Mouse (Mus musculus) kidney, embryonic 16.5 days (tissue): Measurements from ENCODE around the gene Ccdc89. TPM values are rescaled to one million over a fixed set of nuclear protein-coding genes. Genes with fewer than 3 reads are reported as not detected.

Source experiments
- ATAC-seq: fragments of 200-750 bp; cut with Nextera tagmentation; 2 replicates; pipeline ENCODE4 v1.8.0; 2017; ENCODE audit warnings: moderate TSS enrichment; ENCODE audit not compliant: low FRiP score, low TSS enrichment
- H3K27ac ChIP-seq: fragments of 300-500 bp; sonication (generic); 2 replicates; pipeline ENCODE4 v1.5.1; 2014; ENCODE audit warnings: low read length
- H3K27me3 ChIP-seq: fragments of 300-500 bp; sonication (generic); 2 replicates; pipeline ENCODE4 v1.6.1; 2014; ENCODE audit warnings: low read length, control low read depth, mixed read lengths; ENCODE audit not compliant: insufficient read depth
- H3K36me3 ChIP-seq: fragments of 300-500 bp; sonication (generic); 2 replicates; pipeline ENCODE4 v1.6.1; 2014; ENCODE audit warnings: low read length, control low read depth, mixed read lengths; ENCODE audit not compliant: insufficient read depth
- H3K4me1 ChIP-seq: fragments of 300-500 bp; sonication (generic); 2 replicates; pipeline ENCODE4 v1.6.1; 2014; ENCODE audit warnings: low read length, control low read depth, mixed read lengths; ENCODE audit not compliant: insufficient read depth
- H3K4me2 ChIP-seq: fragments of 300-500 bp; sonication (generic); replicated peaks from 2 replicates; pipeline ENCODE4 v1.6.1; 2014; ENCODE audit warnings: low read depth, low read length
- H3K4me3 ChIP-seq: fragments of 300-500 bp; sonication (generic); 2 replicates; pipeline ENCODE4 v1.5.1; 2014; ENCODE audit warnings: mild to moderate bottlenecking, low read length
- H3K9ac ChIP-seq: fragments of 300-500 bp; sonication (generic); replicated peaks from 2 replicates; pipeline ENCODE4 v1.6.1; 2014; ENCODE audit warnings: low read length
- H3K9me3 ChIP-seq: fragments of 300-500 bp; sonication (generic); 2 replicates; pipeline ENCODE4 v1.6.1; 2016; ENCODE audit warnings: low read length, control low read depth
- WGBS: fragments of 180-500 bp; shearing (Covaris S2); extraction: QIAGEN DNeasy Blood & Tissue Kit; methylation state at CpG from one replicate; pipeline ENCODE4 v1.1.7; 2014; 5-methylcytosine and 5-hydroxymethylcytosine counted together
- polyA plus RNA-seq: library from polyadenylated mRNA; unstranded; fragments of >200 nt; fragmentation: Nextera tagmentation; extraction: Ambion mirVana; gene quantifications from 2 replicates; pipeline ENCODE4 v1.2.1, GENCODE M21; 2015

The Ccdc89 gene
- polyA plus RNA-seq, 1 experiment from 2014 or later = 1.2 TPM

GRCm38 (mm10) chr7:90460930-90461329 lies 34.6 kb downstream of the Ccdc89 start:
- no peak for ATAC-seq
- no peak overlapping the region for H3K4me2 ChIP-seq
- 27% methylated on average over 14 of the region's 14 CpGs for WGBS

DNA sequence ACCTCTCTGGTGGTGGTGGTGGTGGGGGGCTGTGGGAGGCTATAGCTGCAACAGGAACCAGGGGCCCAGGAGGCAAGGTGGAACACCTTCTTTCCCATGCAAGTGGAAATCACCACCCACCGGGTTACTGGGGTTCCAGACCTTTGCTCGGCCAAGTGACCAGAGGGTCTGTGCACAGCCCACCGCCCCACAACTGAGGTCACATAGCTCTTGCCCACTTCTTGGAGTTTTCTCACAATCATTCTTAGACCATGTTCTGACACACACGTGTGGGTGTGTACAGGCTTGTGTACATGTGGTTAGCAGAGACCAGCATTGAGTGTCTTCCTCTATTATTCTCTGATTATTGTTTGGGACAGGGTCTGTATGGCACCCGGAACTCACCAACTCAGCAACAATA lies 35.1 kb downstream of the Ccdc89 start:
- Histone ChIP-seq H3K36me3 (no peaks in the 10 kb centered on the region), H3K9me3 (no peaks in the 10 kb centered on the region), H3K27ac (no peak overlapping the region), H3K4me1 (no peaks in the 10 kb centered on the region), H3K4me3 (no peak overlapping the region), H3K4me2 (no peak overlapping the region), H3K9ac (no peak overlapping the region), H3K27me3 (no peaks in the 10 kb centered on the region)
- 93% methylated on average over 5 of the region's 5 CpGs for WGBS
- no peak for ATAC-seq

More at GRCm38 (mm10) chr7:90460930-90461329, 34.6 kb downstream of the Ccdc89 start:
- Histone ChIP-seq H3K36me3 (no peaks in the 10 kb centered on the region), H3K9ac (no peak overlapping the region), H3K9me3 (no peaks in the 10 kb centered on the region), H3K4me3 (no peak overlapping the region), H3K4me1 (peaks cover 5% of the 10 kb centered on the region), H3K27me3 (no peaks in the 10 kb centered on the region), H3K27ac (no peak overlapping the region)

DNA sequence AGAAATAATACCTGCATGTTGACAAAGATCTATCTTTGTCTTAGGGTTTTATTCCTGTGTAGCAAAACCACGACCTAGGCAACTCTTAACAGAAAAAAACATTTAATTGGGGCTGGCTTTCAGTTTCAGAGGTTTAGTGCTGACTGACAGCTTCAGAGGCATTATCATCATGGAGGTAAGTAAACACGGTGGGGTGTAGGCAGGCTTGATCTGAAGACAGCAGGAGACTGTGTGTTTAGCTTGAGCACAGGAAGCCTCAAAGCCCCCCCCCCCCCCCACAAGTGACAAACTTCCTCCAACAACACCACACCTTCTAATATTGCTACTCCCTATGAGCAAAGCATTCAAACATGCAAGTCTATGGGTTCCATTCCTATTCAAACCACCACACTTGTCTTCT lies 47.1 kb downstream of the Ccdc89 start:
- no peak overlapping the region for H3K27ac ChIP-seq
- H3K36me3 ChIP-seq = peaks cover 8% of the 10 kb centered on the region; the same call in 1 of the 2 replicates
- ATAC-seq = no peak
- H3K9me3 ChIP-seq = no peaks in the 10 kb centered on the region
- H3K4me3 ChIP-seq = no peak overlapping the region
- no peak overlapping the region for H3K4me2 ChIP-seq
- peaks cover 8% of the 10 kb centered on the region for H3K4me1 ChIP-seq
- H3K9ac ChIP-seq = no peak overlapping the region
- H3K27me3 ChIP-seq = peaks cover 4% of the 10 kb centered on the region; the same call in 1 of the 2 replicates
- 76% methylated on average over 2 of the region's 2 CpGs for WGBS

GRCm38 (mm10) chr7:90475793-90476312 lies 49.5 kb downstream of the Ccdc89 start, which contains the start of gene Tmem126b:
Tmem126b (minus strand) TSS chr7:90476001.
- H3K4me2 ChIP-seq = peak within 1 kb of the TSS; percentile 90
- peak; percentile 100 for ATAC-seq
- H3K27me3 ChIP-seq = peaks cover 4% of the 10 kb centered on the region; the same call in 1 of the 2 replicates
- H3K27ac ChIP-seq = peak within 1 kb of the TSS; percentile 66
- peak within 1 kb of the TSS; percentile 80 for H3K4me3 ChIP-seq
- H3K36me3 ChIP-seq = 0 out of 2 replicates have a peak, but pooled peaks cover 3% of the 10 kb centered on the region
- peaks cover 8% of the 10 kb centered on the region for H3K4me1 ChIP-seq
- peak within 1 kb of the TSS; percentile 77 for H3K9ac ChIP-seq
- WGBS = 0% methylated on average over 36 of the region's 36 CpGs
- H3K9me3 ChIP-seq = no peaks in the 10 kb centered on the region

DNA sequence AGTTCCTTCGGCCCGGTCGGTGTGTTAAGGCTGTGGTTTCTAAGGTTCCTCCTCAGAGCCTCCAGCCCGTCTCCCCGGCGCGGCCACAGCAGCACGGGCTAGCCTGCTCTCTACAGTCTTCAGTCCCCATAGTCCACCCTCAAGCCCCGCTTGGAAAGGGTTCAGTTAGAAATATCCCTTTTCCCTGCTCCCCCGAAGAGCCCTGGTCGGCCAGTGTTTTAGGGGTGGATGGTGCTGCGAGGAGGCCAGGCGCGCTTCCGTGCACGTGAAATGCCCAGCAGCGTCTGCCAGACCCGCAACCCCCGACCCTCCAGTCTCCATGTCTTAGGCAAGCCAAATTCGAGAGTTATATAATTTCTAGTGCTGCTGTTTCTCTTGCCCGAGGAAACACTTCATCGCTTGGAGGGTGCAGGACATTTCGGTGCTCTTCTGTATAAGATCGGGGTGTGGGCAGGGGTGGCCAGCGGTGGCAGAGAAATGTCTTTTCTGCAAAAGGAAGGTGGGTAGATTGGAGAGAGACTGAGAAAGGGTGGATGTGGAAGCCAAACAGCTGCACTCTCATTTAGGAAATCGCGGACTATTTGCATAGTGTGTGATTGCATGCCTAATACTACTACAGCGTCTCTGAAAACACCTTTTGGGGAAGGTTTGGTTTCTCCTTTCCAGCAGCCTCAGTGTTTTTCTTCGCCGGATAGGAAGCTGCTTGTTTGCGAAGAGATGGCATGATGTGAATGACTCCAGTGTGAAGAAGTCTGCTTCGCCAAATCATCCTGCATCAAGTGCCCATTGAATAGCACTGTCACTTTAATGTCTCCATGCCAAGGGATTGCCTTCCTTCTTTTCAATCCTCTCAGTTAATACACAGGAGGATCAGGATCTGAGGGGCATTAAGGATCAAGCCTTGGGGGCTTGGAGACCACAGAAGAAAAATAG lies 50.2 kb downstream of the Ccdc89 start, which contains the start of gene Dlg2:
Dlg2 (plus strand) TSS at position 360 of the 933 bp plus-strand sequence.
- Histone ChIP-seq H3K4me3 (peak within 1 kb of the TSS; percentile 80), H3K9me3 (no peaks in the 10 kb centered on the region), H3K27me3 (peaks cover 4% of the 10 kb centered on the region; the same call in 1 of the 2 replicates), H3K27ac (peak within 1 kb of the TSS; percentile 66), H3K9ac (peak within 1 kb of the TSS; percentile 77), H3K36me3 (no peaks in the 10 kb centered on the region), H3K4me1 (peaks cover 8% of the 10 kb centered on the region), H3K4me2 (peak within 1 kb of the TSS; percentile 90)
- ATAC-seq = no peak; the same call in 1 of the 2 replicates
- under 1% methylated on average over 32 of the region's 32 CpGs for WGBS

Other genes with a start within 250 kb of the Ccdc89 start
- gene Ccdc83, start 160.8 kb upstream of the Ccdc89 start, polyA plus RNA-seq = not detected in 2 replicates
- gene Sytl2, start 124.3 kb upstream of the Ccdc89 start, polyA plus RNA-seq = 10.1 and 11.1 TPM in 2 replicates
- 18.1 and 20.7 TPM in 2 replicates for gene Crebzf, start 16.2 kb downstream of the Ccdc89 start, polyA plus RNA-seq
- 109 and 114 TPM in 2 replicates for gene Tmem126a, start 30.7 kb downstream of the Ccdc89 start, polyA plus RNA-seq
- gene Tmem126b, start 49.4 kb downstream of the Ccdc89 start, polyA plus RNA-seq = 42.3 and 44.3 TPM in 2 replicates
- gene Dlg2, start 50.1 kb downstream of the Ccdc89 start, polyA plus RNA-seq = 0.98 and 1.0 TPM in 2 replicates